Mouse (Mus musculus) intestine, embryonic 16.5 days (tissue): ENCODE data around the gene Gm9736. TPM values are rescaled to one million over a fixed set of nuclear protein-coding genes. Genes with fewer than 3 reads are reported as not detected.
"Not testable (repeated sequence)": the region's sequence is repeated elsewhere in the genome, so short reads cannot be mapped to it uniquely, and the experiment has no call there.

Source experiments
- ATAC-seq: fragments of 200-750 bp; cut with Nextera tagmentation; 2 replicates; pipeline ENCODE4 v1.8.0; 2017; ENCODE audit warnings: moderate TSS enrichment, moderate library complexity
- H3K27ac ChIP-seq: fragments of 300-500 bp; sonication (generic); 2 replicates; pipeline ENCODE4 v1.5.1; 2014; ENCODE audit warnings: mild to moderate bottlenecking, low read length
- H3K27me3 ChIP-seq: fragments of 300-500 bp; sonication (generic); replicated peaks from 2 replicates; pipeline ENCODE4 v1.6.1; 2014; ENCODE audit warnings: low read length, control low read depth, mixed read lengths; ENCODE audit not compliant: control insufficient read depth, insufficient read depth
- H3K36me3 ChIP-seq: fragments of 300-500 bp; sonication (generic); 2 replicates; pipeline ENCODE4 v1.6.1; 2014; ENCODE audit warnings: low read length, control low read depth; ENCODE audit not compliant: control insufficient read depth, insufficient read depth
- H3K4me1 ChIP-seq: fragments of 300-500 bp; sonication (generic); 2 replicates; pipeline ENCODE4 v1.6.1; 2014; ENCODE audit warnings: low read length, control low read depth, mixed read lengths; ENCODE audit not compliant: control insufficient read depth, insufficient read depth
- H3K4me2 ChIP-seq: fragments of 300-500 bp; sonication (generic); 2 replicates; pipeline ENCODE4 v1.6.1; 2014; ENCODE audit warnings: low read depth, low read length, control low read depth
- H3K4me3 ChIP-seq: fragments of 300-500 bp; sonication (generic); 2 replicates; pipeline ENCODE4 v1.5.1; 2014; ENCODE audit warnings: mild to moderate bottlenecking, low read length
- H3K9ac ChIP-seq: fragments of 300-500 bp; sonication (generic); 2 replicates; pipeline ENCODE4 v1.6.1; 2014; ENCODE audit warnings: low read depth, low read length
- H3K9me3 ChIP-seq: fragments of 300-500 bp; sonication (generic); 2 replicates; pipeline ENCODE4 v1.6.1; 2016; ENCODE audit warnings: low read length, control low read depth; ENCODE audit not compliant: control insufficient read depth
- WGBS: fragments of 180-500 bp; shearing (Covaris S2); extraction: QIAGEN DNeasy Blood & Tissue Kit; methylation state at CpG from one replicate; pipeline ENCODE4 v1.1.7; 2014; 5-methylcytosine and 5-hydroxymethylcytosine counted together
- polyA plus RNA-seq: library from polyadenylated mRNA; unstranded; fragments of >200 nt; fragmentation: Nextera tagmentation; extraction: Ambion mirVana; gene quantifications from 2 replicates; pipeline ENCODE4 v1.2.1, GENCODE M21; 2015

Gm9736 gene
- polyA plus RNA-seq, 1 experiment from 2014 or later = not detected

- H3K4me3 ChIP-seq = no peak overlapping the region
- no peak overlapping the region for H3K27ac ChIP-seq
- H3K4me1 ChIP-seq = no peaks in the 10 kb centered on the region
- no peaks in the 10 kb centered on the region for H3K36me3 ChIP-seq
- 91% methylated on average over 1 of the region's 1 CpGs for WGBS
- no peak for ATAC-seq
- H3K9ac ChIP-seq = no peak overlapping the region
- H3K4me2 ChIP-seq = no peak overlapping the region
- H3K27me3 ChIP-seq = no peaks in the 10 kb centered on the region
- H3K9me3 ChIP-seq = peaks cover 3% of the 10 kb centered on the region; the same call in 1 of the 2 replicates
Observed at GRCm38 (mm10) chr10:77735928-77736327, 15.2 kb downstream of the Gm9736 start.

GRCm38 (mm10) chr10:77729241-77729640 is 21.9 kb downstream of the Gm9736 start:
- Histone ChIP-seq H3K4me3 (no peak overlapping the region), H3K27ac (no peak overlapping the region), H3K9ac (no peak overlapping the region), H3K36me3 (no peaks in the 10 kb centered on the region), H3K9me3 (no peaks in the 10 kb centered on the region), H3K4me2 (no peak overlapping the region), H3K4me1 (no peaks in the 10 kb centered on the region), H3K27me3 (no peaks in the 10 kb centered on the region)
- WGBS = 49% methylated on average over 4 of the region's 4 CpGs
- no peak for ATAC-seq

GRCm38 (mm10) chr10:77728280-77728679 is 22.9 kb downstream of the Gm9736 start:
- Histone ChIP-seq H3K9me3 (no peaks in the 10 kb centered on the region), H3K4me3 (no peak overlapping the region), H3K9ac (no peak overlapping the region), H3K36me3 (no peaks in the 10 kb centered on the region), H3K4me1 (no peaks in the 10 kb centered on the region), H3K27ac (no peak overlapping the region), H3K4me2 (no peak overlapping the region), H3K27me3 (no peaks in the 10 kb centered on the region)
- WGBS = 59% methylated on average over 4 of the region's 4 CpGs
- no peak for ATAC-seq

GRCm38 (mm10) chr10:77726186-77726585 is 25.0 kb downstream of the Gm9736 start, which contains the start of gene Gm10100:
Gene Gm10100, plus strand, starts transcription at chr10:77726486.
- H3K4me2 ChIP-seq = no peak within 1 kb of the TSS
- H3K4me1 ChIP-seq = no peaks in the 10 kb centered on the region
- no peak within 1 kb of the TSS for H3K27ac ChIP-seq
- H3K4me3 ChIP-seq = no peak within 1 kb of the TSS
- H3K36me3 ChIP-seq = no peaks in the 10 kb centered on the region
- 31% methylated on average over 3 of the region's 3 CpGs for WGBS
- no peaks in the 10 kb centered on the region for H3K27me3 ChIP-seq
- H3K9me3 ChIP-seq = no peaks in the 10 kb centered on the region
- no peak within 1 kb of the TSS for H3K9ac ChIP-seq
- ATAC-seq = no peak

GRCm38 (mm10) chr10:77724855-77725254 is 26.3 kb downstream of the Gm9736 start:
- no peak overlapping the region for H3K27ac ChIP-seq
- no peaks in the 10 kb centered on the region for H3K9me3 ChIP-seq
- H3K4me1 ChIP-seq = no peaks in the 10 kb centered on the region
- no peak overlapping the region for H3K4me3 ChIP-seq
- H3K4me2 ChIP-seq = no peak overlapping the region
- no peaks in the 10 kb centered on the region for H3K36me3 ChIP-seq
- 70% methylated on average over 8 of the region's 8 CpGs for WGBS
- H3K9ac ChIP-seq = no peak overlapping the region
- no peak for ATAC-seq
- no peaks in the 10 kb centered on the region for H3K27me3 ChIP-seq

- ATAC-seq, H3K4me3 ChIP-seq, H3K9ac ChIP-seq, H3K4me2 ChIP-seq, H3K4me1 ChIP-seq, H3K27me3 ChIP-seq, H3K9me3 ChIP-seq, H3K36me3 ChIP-seq, H3K27ac ChIP-seq: not testable (repeated sequence)
- WGBS = 90% methylated on average over 1 of the region's 1 CpGs
Observed at GRCm38 (mm10) chr10:77720299-77720698, 30.9 kb downstream of the Gm9736 start, which contains the start of gene Krtap12-1. Gene Krtap12-1, plus strand, starts transcription at chr10:77720599.

- ATAC-seq = no peak
- Histone ChIP-seq H3K36me3 (no peaks in the 10 kb centered on the region), H3K4me2 (no peak within 1 kb of the TSS), H3K27ac (no peak within 1 kb of the TSS), H3K4me1 (no peaks in the 10 kb centered on the region), H3K27me3 (no peaks in the 10 kb centered on the region), H3K9ac (no peak within 1 kb of the TSS), H3K9me3 (peaks cover 4% of the 10 kb centered on the region), H3K4me3 (no peak within 1 kb of the TSS)
- 84% methylated on average over 1 of the region's 1 CpGs for WGBS
Observed at GRCm38 (mm10) chr10:77715507-77715906, 35.6 kb downstream of the Gm9736 start, which contains the start of gene Gm10142. Gene Gm10142, plus strand, starts transcription at chr10:77715807.

GRCm38 (mm10) chr10:77713734-77714133 is 37.4 kb downstream of the Gm9736 start:
- no peak for ATAC-seq

GRCm38 (mm10) chr10:77711157-77711556 is 40.0 kb downstream of the Gm9736 start, which contains the start of gene Gm10024:
Gene Gm10024, plus strand, starts transcription at chr10:77711457.
- not testable (repeated sequence) for H3K36me3 ChIP-seq, ATAC-seq

More at GRCm38 (mm10) chr10:77713734-77714133, 37.4 kb downstream of the Gm9736 start:
- no peak overlapping the region for H3K27ac ChIP-seq
- no peaks in the 10 kb centered on the region for H3K36me3 ChIP-seq
- H3K9ac ChIP-seq = no peak overlapping the region
- H3K4me1 ChIP-seq = no peaks in the 10 kb centered on the region
- H3K4me3 ChIP-seq = no peak overlapping the region
- H3K27me3 ChIP-seq = no peaks in the 10 kb centered on the region
- H3K9me3 ChIP-seq = peaks cover 4% of the 10 kb centered on the region
- 66% methylated on average over 4 of the region's 4 CpGs for WGBS
- no peak overlapping the region for H3K4me2 ChIP-seq

GRCm38 (mm10) chr10:77709831-77710230 is 41.3 kb downstream of the Gm9736 start:
- WGBS = 72% methylated on average over 3 of the region's 3 CpGs
- no peak overlapping the region for H3K4me3 ChIP-seq
- ATAC-seq = no peak
- H3K9me3 ChIP-seq = peaks cover 3% of the 10 kb centered on the region
- H3K27ac ChIP-seq = no peak overlapping the region
- H3K4me1 ChIP-seq = no peaks in the 10 kb centered on the region
- no peak overlapping the region for H3K4me2 ChIP-seq
- no peak overlapping the region for H3K9ac ChIP-seq
- H3K27me3 ChIP-seq = no peaks in the 10 kb centered on the region
- H3K36me3 ChIP-seq = no peaks in the 10 kb centered on the region

More at GRCm38 (mm10) chr10:77711157-77711556, 40.0 kb downstream of the Gm9736 start, which contains the start of gene Gm10024:
- not testable (repeated sequence) for H3K4me1 ChIP-seq, H3K9ac ChIP-seq, H3K27ac ChIP-seq, H3K27me3 ChIP-seq, H3K4me3 ChIP-seq, H3K9me3 ChIP-seq, H3K4me2 ChIP-seq
